In genomic region chr15:95931013-95931775, GRCm38 (mm10) we compare ENCODE assay signal across 9 mouse cellular contexts.
DNase-seq lines count a peak whose midpoint lies in the region; ATAC-seq and TF ChIP-seq lines count a peak whose summit lies in the region.
"Had no signal": no experiment of that assay in that cellular context is flagged by ENCODE, and none has a peak within 500 bp of the region (broad histone marks: within the 10 kb centered on the region; RNA-seq: fewer than 3 reads in every experiment).

No protein-coding gene starts in this region.

- H3K36me3 ChIP-seq in forebrain, embryonic 13.5 days (ENCODE audit: poor library complexity, severe bottlenecking), result 0 out of 2 replicates have a peak, but pooled peaks cover 10% of the 10 kb centered on the region
- H3K36me3 ChIP-seq in forebrain, embryonic 11.5 days (ENCODE audit: control insufficient read depth, insufficient read depth, low read length), result no peaks in the 10 kb centered on the region
- H3K36me3 ChIP-seq in heart, embryonic 13.5 days, result peaks cover 44% of the 10 kb centered on the region
- H3K36me3 ChIP-seq in limb, embryonic 14.5 days (ENCODE audit: control insufficient read depth, insufficient read depth, low read length), result peaks cover 19% of the 10 kb centered on the region

- no peak for ATAC-seq in forebrain, embryonic 13.5 days
- no peak for ATAC-seq in forebrain, embryonic 11.5 days (replicated peaks; ENCODE audit: low FRiP score)
- no peak for ATAC-seq in heart, embryonic 13.5 days (ENCODE audit: extremely low read depth, insufficient number of reproducible peaks, low FRiP score, low TSS enrichment)
- peak; percentile 89 for ATAC-seq in limb, embryonic 14.5 days (ENCODE audit: low FRiP score, low read depth)

- no peaks in the 10 kb centered on the region for H3K27me3 ChIP-seq in forebrain, embryonic 13.5 days
- H3K27me3 ChIP-seq in forebrain, embryonic 11.5 days (ENCODE audit: control insufficient read depth, insufficient read depth, low read length), result no peaks in the 10 kb centered on the region
- no peaks in the 10 kb centered on the region for H3K27me3 ChIP-seq in heart, embryonic 13.5 days (replicated peaks)
- H3K27me3 ChIP-seq in limb, embryonic 14.5 days (ENCODE audit: control insufficient read depth, insufficient read depth, low read length), result no peaks in the 10 kb centered on the region
- H3K27me3 ChIP-seq: megakaryocyte, embryonic 14.5 days had no signal

- DNase-seq in forebrain, embryonic 11.5 days (ENCODE audit: low spot score), result no peak
- DNase-seq in 3T3-L1 (ENCODE audit: low read depth, low spot score), result peak; percentile 17
- DNase-seq in limb, embryonic 14.5 days (ENCODE audit: low spot score), result peak; percentile 87
- no peak for DNase-seq in cerebellum, postnatal 14 days
- DNase-seq in thymus, postnatal 14 days, result no peak
- no peak for DNase-seq in thymus, adult 18-20 months

- no peak for TF ChIP-seq POLR2A in limb, embryonic 14.5 days (IDR thresholded peaks at IDR 0.05; ENCODE audit: borderline replicate concordance, extremely low read depth, insufficient read depth, insufficient read length)

- WGBS in forebrain, embryonic 13.5 days, result 66% methylated on average over 16 of the region's 16 CpGs
- WGBS in forebrain, embryonic 11.5 days, result 87% methylated on average over 16 of the region's 16 CpGs
- WGBS in heart, embryonic 13.5 days, result 54% methylated on average over 16 of the region's 16 CpGs
- 34% methylated on average over 16 of the region's 16 CpGs for WGBS in limb, embryonic 14.5 days

- peaks cover 18% of the 10 kb centered on the region for H3K4me1 ChIP-seq in forebrain, embryonic 13.5 days
- H3K4me1 ChIP-seq in forebrain, embryonic 11.5 days (replicated peaks; ENCODE audit: control insufficient read depth, insufficient read depth, low read length), result no peaks in the 10 kb centered on the region
- H3K4me1 ChIP-seq in heart, embryonic 13.5 days, result peaks cover 34% of the 10 kb centered on the region
- H3K4me1 ChIP-seq in limb, embryonic 14.5 days (ENCODE audit: control insufficient read depth, insufficient read depth, low read length), result peaks cover 8% of the 10 kb centered on the region

- no peak overlapping the region for H3K4me2 ChIP-seq in forebrain, embryonic 13.5 days
- H3K4me2 ChIP-seq in forebrain, embryonic 11.5 days (ENCODE audit: low read depth, low read length, severe bottlenecking), result no peak overlapping the region
- peak overlapping the region; percentile 12; the same call in 1 of the 2 replicates for H3K4me2 ChIP-seq in heart, embryonic 13.5 days
- H3K4me2 ChIP-seq in limb, embryonic 14.5 days (replicated peaks; ENCODE audit: low read depth, low read length, severe bottlenecking), result no peak overlapping the region

- peak overlapping the region; percentile 17; the same call in 1 of the 2 replicates for H3K27ac ChIP-seq in forebrain, embryonic 13.5 days
- H3K27ac ChIP-seq in forebrain, embryonic 11.5 days (ENCODE audit: low read depth, low read length), result no peak overlapping the region
- H3K27ac ChIP-seq in heart, embryonic 13.5 days (replicated peaks), result peak overlapping the region; percentile 69
- H3K27ac ChIP-seq in limb, embryonic 14.5 days (replicated peaks; ENCODE audit: low read depth, low read length), result peak overlapping the region; percentile 34; the same call in 1 of the 2 replicates

- H3K4me3 ChIP-seq in forebrain, embryonic 13.5 days, result no peak overlapping the region
- H3K4me3 ChIP-seq in forebrain, embryonic 11.5 days (ENCODE audit: low read depth, low read length), result no peak overlapping the region
- no peak overlapping the region for H3K4me3 ChIP-seq in heart, embryonic 13.5 days
- H3K4me3 ChIP-seq in limb, embryonic 14.5 days (replicated peaks; ENCODE audit: low read length), result no peak overlapping the region
- H3K4me3 ChIP-seq: megakaryocyte, embryonic 14.5 days had no signal

- H3K9ac ChIP-seq in forebrain, embryonic 13.5 days, result no peak overlapping the region
- no peak overlapping the region for H3K9ac ChIP-seq in forebrain, embryonic 11.5 days (ENCODE audit: low read length)
- no peak overlapping the region for H3K9ac ChIP-seq in heart, embryonic 13.5 days
- no peak overlapping the region for H3K9ac ChIP-seq in limb, embryonic 14.5 days (ENCODE audit: low read depth, low read length, severe bottlenecking)

- H3K9me3 ChIP-seq in forebrain, embryonic 13.5 days (replicated peaks), result no peaks in the 10 kb centered on the region
- H3K9me3 ChIP-seq in forebrain, embryonic 11.5 days (ENCODE audit: control insufficient read depth, low read length), result no peaks in the 10 kb centered on the region; the same call in 1 of the 2 replicates
- no peaks in the 10 kb centered on the region for H3K9me3 ChIP-seq in heart, embryonic 13.5 days
- no peaks in the 10 kb centered on the region for H3K9me3 ChIP-seq in limb, embryonic 14.5 days (ENCODE audit: control insufficient read depth, low read length)
- H3K9me3 ChIP-seq: megakaryocyte, embryonic 14.5 days had no signal

Comparison
In these comparisons a context has a peak if more than half of its experiments do, and no peak if none do; other contexts are left out.
1. DNase-seq: peak in 3T3-L1 (single experiment) and limb, embryonic 14.5 days (single experiment); none in forebrain, embryonic 11.5 days (single experiment), cerebellum, postnatal 14 days (0 of 2), thymus, postnatal 14 days (single experiment) and thymus, adult 18-20 months (0 of 2).